Mouse (Mus musculus) thymus, adult 2 months (tissue): ENCODE data around the gene Ubxn2a. TPM values are rescaled to one million over a fixed set of nuclear protein-coding genes. Genes with fewer than 3 reads are reported as not detected.

ENCODE experiments used
- DNase-seq: peaks from one replicate; pipeline ENCODE4 v3.0.0; 2021
- H3K27ac ChIP-seq: fragments of 200-500 bp; 2 replicates; pipeline ENCODE4 v1.5.1; 2012; ENCODE audit warnings: low read length, control low read depth; ENCODE audit not compliant: control insufficient read depth, insufficient read depth
- H3K27me3 ChIP-seq: fragments of 200-500 bp; 2 replicates; pipeline ENCODE4 v1.6.1; 2012; ENCODE audit warnings: mild to moderate bottlenecking, low read length, moderate library complexity, mixed read lengths; ENCODE audit not compliant: control insufficient read depth, insufficient read depth
- H3K36me3 ChIP-seq: fragments of 200-500 bp; 2 replicates; pipeline ENCODE4 v1.6.1; 2012; ENCODE audit warnings: mild to moderate bottlenecking, low read length, moderate library complexity; ENCODE audit not compliant: control insufficient read depth, insufficient read depth
- H3K4me1 ChIP-seq: fragments of 200-500 bp; replicated peaks from 2 replicates; pipeline ENCODE4 v1.6.1; 2012; ENCODE audit warnings: low read length; ENCODE audit not compliant: control insufficient read depth, insufficient read depth
- H3K4me3 ChIP-seq: fragments of 200-500 bp; 2 replicates; pipeline ENCODE4 v1.5.1; 2012; ENCODE audit warnings: mild to moderate bottlenecking, low read length, control low read depth, moderate library complexity; ENCODE audit not compliant: control insufficient read depth, insufficient read depth
- CTCF ChIP-seq: fragments of 200-500 bp; IDR thresholded peaks from 2 replicates; pipeline ENCODE4 v1.5.1; 2012; ENCODE audit warnings: mild to moderate bottlenecking, control low read depth, low read length, moderate library complexity, borderline replicate concordance; ENCODE audit not compliant: control insufficient read depth, poor library complexity, insufficient read depth; ENCODE audit errors: extremely low read depth
- POLR2A ChIP-seq: fragments of 200-500 bp; IDR thresholded peaks from 2 replicates; pipeline ENCODE4 v1.6.1; 2012; ENCODE audit warnings: mild to moderate bottlenecking, low read length, control low read depth, moderate library complexity; ENCODE audit not compliant: control insufficient read depth, poor library complexity, insufficient read depth; ENCODE audit errors: extremely low read depth
- WGBS: fragments of 180-500 bp; shearing (Covaris S2); methylation state at CpG from one replicate; pipeline ENCODE4 v1.1.7; 2018; 5-methylcytosine and 5-hydroxymethylcytosine counted together
- polyA plus RNA-seq: library from polyadenylated mRNA; depleted of rRNA; stranded (reverse); fragments of >200 nt; gene quantifications from 2 replicates; pipeline ENCODE4 v1.2.3, GENCODE M21; 2012

Gene Ubxn2a
- polyA plus RNA-seq, 1 experiment, result 3.3 TPM

DNA sequence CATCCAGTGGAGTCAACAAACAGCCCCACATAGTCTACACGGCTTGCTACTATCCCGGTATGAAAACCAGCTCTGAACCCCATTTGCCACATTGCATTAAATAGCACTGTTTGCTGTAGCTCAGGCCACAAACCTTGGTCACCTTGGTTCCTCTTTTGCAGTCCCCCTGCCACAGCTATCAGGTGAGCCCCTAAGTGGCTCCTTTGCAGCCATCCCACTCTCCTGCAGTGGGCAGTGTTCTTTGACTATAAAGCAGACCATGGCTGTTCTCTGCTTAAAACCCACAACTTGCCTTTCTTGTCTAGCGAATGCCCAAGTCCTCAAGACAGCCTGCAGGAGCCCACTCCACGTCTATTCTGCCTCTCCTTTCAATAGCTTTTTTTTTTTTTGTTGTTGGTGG lies 35.2 kb downstream of the Ubxn2a start:
- H3K27me3 ChIP-seq, result no peaks in the 10 kb centered on the region
- no peak overlapping the region for H3K27ac ChIP-seq
- no peaks in the 10 kb centered on the region for H3K36me3 ChIP-seq
- 67% methylated on average over 4 of the region's 4 CpGs for WGBS
- peaks cover 8% of the 10 kb centered on the region for H3K4me1 ChIP-seq
- DNase-seq, result no peak
- no peak overlapping the region for H3K4me3 ChIP-seq
- TF ChIP-seq POLR2A, result no peak
- no peak for TF ChIP-seq CTCF

DNA sequence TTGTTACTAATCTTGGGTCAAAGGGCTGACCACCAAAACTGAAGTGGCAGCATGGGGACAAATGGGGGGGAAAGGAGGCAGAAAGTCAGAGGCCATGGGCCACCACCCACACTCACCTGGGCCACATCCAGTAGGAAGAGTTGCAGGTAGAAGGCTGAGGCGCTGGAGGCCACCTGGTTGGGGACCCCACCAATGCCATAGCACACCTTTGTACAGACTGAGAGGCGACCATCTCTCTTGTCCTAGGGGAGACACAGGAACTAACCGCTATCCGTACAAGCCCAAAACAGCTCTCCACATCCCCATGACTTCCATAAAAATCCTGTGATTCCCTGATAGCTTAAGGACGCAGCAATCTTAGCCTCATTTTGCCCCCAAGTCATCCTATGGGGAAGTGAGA lies 36.2 kb downstream of the Ubxn2a start:
- WGBS, result 96% methylated on average over 5 of the region's 5 CpGs
- H3K27me3 ChIP-seq, result no peaks in the 10 kb centered on the region
- TF ChIP-seq CTCF (no peak), POLR2A (no peak)

DNA sequence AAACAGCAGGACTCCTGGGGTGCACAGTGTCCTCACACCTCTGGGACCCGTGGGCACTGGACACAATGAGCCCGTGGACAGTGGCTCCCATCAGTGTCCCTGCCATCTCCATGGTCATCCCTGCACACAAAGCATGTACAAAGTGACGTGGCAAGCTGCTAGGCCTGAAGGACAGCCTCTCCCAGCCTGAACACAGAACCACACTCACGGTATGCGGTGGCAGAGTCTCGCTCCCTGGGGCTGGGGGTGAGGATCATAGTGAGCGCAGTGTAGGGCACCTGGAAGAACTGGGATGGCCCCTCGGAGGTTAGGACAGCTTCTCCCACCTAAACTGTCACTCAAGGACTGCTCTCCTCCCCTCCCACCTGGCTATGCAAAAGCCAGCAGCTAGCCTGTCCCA lies 38.6 kb downstream of the Ubxn2a start:
- Histone ChIP-seq H3K27ac (no peak overlapping the region), H3K4me3 (no peak overlapping the region), H3K27me3 (no peaks in the 10 kb centered on the region), H3K4me1 (peaks cover 3% of the 10 kb centered on the region; the same call in 1 of the 2 replicates), H3K36me3 (no peaks in the 10 kb centered on the region)
- no peak for TF ChIP-seq CTCF
- no peak for TF ChIP-seq POLR2A
- no peak for DNase-seq
- WGBS, result 95% methylated on average over 8 of the region's 8 CpGs

More for the DNA sequence above, 36.2 kb downstream of the Ubxn2a start:
- peaks cover 8% of the 10 kb centered on the region for H3K4me1 ChIP-seq
- no peaks in the 10 kb centered on the region for H3K36me3 ChIP-seq
- no peak overlapping the region for H3K27ac ChIP-seq
- DNase-seq, result no peak
- no peak overlapping the region for H3K4me3 ChIP-seq

DNA sequence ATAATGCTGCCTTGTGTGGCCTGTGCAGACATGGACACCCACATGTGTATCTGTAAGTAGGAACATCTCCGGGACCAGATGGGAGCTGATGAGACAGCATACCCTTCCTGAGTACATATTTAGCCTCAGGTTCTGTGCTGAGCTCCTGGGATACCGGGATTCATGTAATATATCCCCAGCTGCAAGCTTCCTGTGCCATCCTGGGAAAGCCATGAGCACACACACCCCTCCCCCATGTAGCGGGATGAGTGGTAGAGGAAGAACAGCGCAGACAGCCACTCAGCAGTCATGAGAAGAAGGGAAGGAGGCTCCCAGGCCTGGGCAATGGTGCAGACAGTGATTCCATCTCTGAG lies 43.2 kb downstream of the Ubxn2a start:
- WGBS, result 90% methylated on average over 4 of the region's 4 CpGs
- Histone ChIP-seq H3K27me3 (no peaks in the 10 kb centered on the region), H3K4me3 (no peak overlapping the region), H3K4me1 (no peaks in the 10 kb centered on the region), H3K27ac (no peak overlapping the region), H3K36me3 (no peaks in the 10 kb centered on the region)
- TF ChIP-seq CTCF (no peak), POLR2A (no peak)
- no peak for DNase-seq

DNA sequence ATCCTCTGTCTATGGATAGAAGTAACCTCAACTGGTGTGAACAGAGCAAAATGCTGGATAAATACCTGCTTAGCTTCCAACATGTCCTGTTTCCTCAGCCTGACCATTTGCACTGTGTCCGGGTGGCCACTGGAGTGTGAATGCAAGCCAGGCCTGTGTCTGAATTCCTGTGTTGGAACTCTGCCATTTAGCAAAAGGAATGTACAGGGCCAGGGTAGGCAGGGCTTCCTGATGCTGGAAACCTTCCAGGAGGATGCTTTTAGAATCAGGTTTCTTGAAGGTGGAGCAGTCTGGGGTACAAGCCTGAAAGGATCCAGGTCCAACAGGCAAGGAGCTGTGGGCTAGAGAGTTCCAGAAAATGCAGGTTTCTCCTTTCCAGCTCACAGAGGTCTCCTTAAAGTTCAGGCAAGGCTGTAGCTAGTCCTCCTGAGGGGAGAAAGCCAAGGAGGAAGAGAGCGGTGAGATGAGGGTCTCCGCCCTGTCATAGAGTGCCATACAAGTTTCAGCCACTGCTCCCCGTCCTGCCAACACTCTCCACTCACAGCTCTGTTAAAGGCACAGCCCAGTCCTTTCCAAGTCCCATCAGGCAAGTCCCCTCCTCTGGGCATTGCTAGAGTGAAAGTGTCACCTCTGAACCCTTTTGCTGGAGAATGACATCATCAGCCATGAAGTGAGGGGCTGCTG lies 43.7 kb downstream of the Ubxn2a start:
- H3K27me3 ChIP-seq, result no peaks in the 10 kb centered on the region
- no peak overlapping the region for H3K27ac ChIP-seq
- DNase-seq, result no peak
- 94% methylated on average over 4 of the region's 4 CpGs for WGBS
- H3K4me3 ChIP-seq, result no peak overlapping the region
- TF ChIP-seq POLR2A (no peak), CTCF (no peak)
- H3K4me1 ChIP-seq, result no peaks in the 10 kb centered on the region
- H3K36me3 ChIP-seq, result no peaks in the 10 kb centered on the region

DNA sequence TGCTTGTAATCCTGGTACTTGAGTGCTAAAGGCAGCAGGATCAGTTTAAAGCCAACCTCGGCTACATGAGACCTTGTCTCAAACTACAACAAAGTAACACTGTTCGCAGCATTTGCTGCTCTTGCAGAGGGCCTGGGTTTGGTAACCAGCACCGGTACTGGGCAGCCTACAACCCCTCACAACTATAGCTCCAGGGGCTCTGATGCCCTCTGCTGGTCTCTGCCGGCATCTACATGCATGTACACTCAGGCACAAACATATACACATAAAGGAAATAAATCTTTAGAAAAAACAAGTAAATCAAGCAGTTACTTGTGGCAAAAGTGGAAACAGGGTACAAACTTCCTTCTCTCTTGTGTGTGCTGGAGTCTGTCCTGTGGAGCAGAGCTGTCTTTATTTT lies 44.8 kb downstream of the Ubxn2a start:
- no peak overlapping the region for H3K27ac ChIP-seq
- H3K4me3 ChIP-seq, result no peak overlapping the region
- WGBS, result 97% methylated on average over 4 of the region's 4 CpGs
- H3K36me3 ChIP-seq, result no peaks in the 10 kb centered on the region
- no peaks in the 10 kb centered on the region for H3K27me3 ChIP-seq
- H3K4me1 ChIP-seq, result no peaks in the 10 kb centered on the region
- no peak for TF ChIP-seq POLR2A
- TF ChIP-seq CTCF, result 0 out of 2 replicates have a peak, but pooled peaks have one; percentile 39
- no peak for DNase-seq
